Mouse (Mus musculus): Measurements from ENCODE around the gene Tmed6. TPM values are rescaled to one million over a fixed set of nuclear protein-coding genes. Genes with fewer than 3 reads are reported as not detected.
"Not testable (repeated sequence)": the region's sequence is repeated elsewhere in the genome, so short reads cannot be mapped to it uniquely, and the experiment has no call there.

Tmed6 gene
- polyA plus RNA-seq, 1 experiment from 2014 or later, result not detected

GRCm38 (mm10) chr8:107056076-107056972, 9.1 kb downstream of the Tmed6 start, which contains the start of the genes Cog8 and Nip7:
Gene Cog8, minus strand, starts transcription at chr8:107056689.
Gene Nip7, plus strand, starts transcription at chr8:107056877.
- no peaks in the 10 kb centered on the region for H3K27me3 ChIP-seq
- H3K27ac ChIP-seq (replicated peaks), result peak within 1 kb of the TSS; percentile 71
- under 1% methylated on average over 88 of the region's 88 CpGs for WGBS
- H3K4me3 ChIP-seq, result peak within 1 kb of the TSS; percentile 99
- peak within 1 kb of the TSS; percentile 97 for H3K4me2 ChIP-seq (replicated peaks)
- no peaks in the 10 kb centered on the region for H3K9me3 ChIP-seq
- ATAC-seq (ENCODE audit: low FRiP score, low read depth), result peak; percentile 93
- H3K9ac ChIP-seq (replicated peaks), result peak within 1 kb of the TSS; percentile 86
- peaks cover 20% of the 10 kb centered on the region for H3K4me1 ChIP-seq
- peaks cover 44% of the 10 kb centered on the region for H3K36me3 ChIP-seq

GRCm38 (mm10) chr8:107052046-107052445, 13.4 kb downstream of the Tmed6 start:
- Histone ChIP-seq H3K9ac (replicated peaks) (no peak overlapping the region), H3K36me3 (peaks cover 53% of the 10 kb centered on the region), H3K4me1 (peaks cover 30% of the 10 kb centered on the region), H3K27me3 (no peaks in the 10 kb centered on the region), H3K4me2 (replicated peaks) (no peak overlapping the region), H3K9me3 (no peaks in the 10 kb centered on the region), H3K4me3 (no peak overlapping the region), H3K27ac (replicated peaks) (no peak overlapping the region)
- 97% methylated on average over 8 of the region's 8 CpGs for WGBS
- no peak for ATAC-seq (ENCODE audit: low FRiP score, low read depth)

- Histone ChIP-seq H3K4me2 (replicated peaks) (peak overlapping the region; percentile 85), H3K9ac (replicated peaks) (no peak overlapping the region; the same call in 1 of the 2 replicates), H3K27me3 (no peaks in the 10 kb centered on the region), H3K4me1 (peaks cover 19% of the 10 kb centered on the region), H3K9me3 (no peaks in the 10 kb centered on the region), H3K36me3 (peaks cover 78% of the 10 kb centered on the region), H3K4me3 (peak overlapping the region; percentile 86; the same call in 1 of the 2 replicates), H3K27ac (replicated peaks) (0 out of 2 replicates have a peak overlapping the region, but pooled peaks have one; percentile 90)
- no peak for ATAC-seq (ENCODE audit: low FRiP score, low read depth)
- 95% methylated on average over 4 of the region's 4 CpGs for WGBS
Observed at GRCm38 (mm10) chr8:107049480-107049879, 16.0 kb downstream of the Tmed6 start.

- H3K4me1 ChIP-seq, result peaks cover 19% of the 10 kb centered on the region
- H3K27ac ChIP-seq (replicated peaks), result peak within 1 kb of the TSS; percentile 90
- WGBS, result under 1% methylated on average over 87 of the region's 87 CpGs
- ATAC-seq (ENCODE audit: low FRiP score, low read depth), result peak; percentile 81
- no peaks in the 10 kb centered on the region for H3K9me3 ChIP-seq
- H3K4me2 ChIP-seq (replicated peaks), result peak within 1 kb of the TSS; percentile 85
- H3K27me3 ChIP-seq, result no peaks in the 10 kb centered on the region
- peak within 1 kb of the TSS; percentile 87 for H3K9ac ChIP-seq (replicated peaks)
- H3K36me3 ChIP-seq, result peaks cover 81% of the 10 kb centered on the region
- peak within 1 kb of the TSS; percentile 86 for H3K4me3 ChIP-seq
Observed at GRCm38 (mm10) chr8:107048061-107048941, 17.1 kb downstream of the Tmed6 start, which contains the start of gene Pdf. Gene Pdf, minus strand, starts transcription at chr8:107048614.

- Histone ChIP-seq H3K36me3 (peaks cover 81% of the 10 kb centered on the region), H3K9ac (replicated peaks) (no peak overlapping the region), H3K4me3 (no peak overlapping the region), H3K27ac (replicated peaks) (no peak overlapping the region), H3K9me3 (no peaks in the 10 kb centered on the region), H3K4me1 (peaks cover 19% of the 10 kb centered on the region), H3K4me2 (replicated peaks) (peak overlapping the region; percentile 85), H3K27me3 (no peaks in the 10 kb centered on the region)
- no peak for ATAC-seq (ENCODE audit: low FRiP score, low read depth)
- 88% methylated on average over 5 of the region's 5 CpGs for WGBS
Observed at GRCm38 (mm10) chr8:107046976-107047375, 18.5 kb downstream of the Tmed6 start.

- Histone ChIP-seq H3K4me1 (peaks cover 19% of the 10 kb centered on the region), H3K36me3 (peaks cover 78% of the 10 kb centered on the region), H3K9me3 (no peaks in the 10 kb centered on the region), H3K27me3 (no peaks in the 10 kb centered on the region), H3K4me2 (replicated peaks) (no peak overlapping the region), H3K9ac (replicated peaks) (no peak overlapping the region), H3K4me3 (no peak overlapping the region), H3K27ac (replicated peaks) (no peak overlapping the region)
- WGBS, result 93% methylated on average over 6 of the region's 6 CpGs
- no peak for ATAC-seq (ENCODE audit: low FRiP score, low read depth)
Observed at GRCm38 (mm10) chr8:107045478-107045877, 20.0 kb downstream of the Tmed6 start.

- peaks cover 83% of the 10 kb centered on the region for H3K36me3 ChIP-seq
- H3K4me3 ChIP-seq, result no peak overlapping the region
- H3K4me2 ChIP-seq (replicated peaks), result no peak overlapping the region
- H3K27ac ChIP-seq (replicated peaks), result no peak overlapping the region
- no peaks in the 10 kb centered on the region for H3K9me3 ChIP-seq
- 89% methylated on average over 7 of the region's 7 CpGs for WGBS
- no peak overlapping the region for H3K9ac ChIP-seq (replicated peaks)
- no peak for ATAC-seq (ENCODE audit: low FRiP score, low read depth)
- H3K27me3 ChIP-seq, result no peaks in the 10 kb centered on the region
- H3K4me1 ChIP-seq, result no peaks in the 10 kb centered on the region
Observed at GRCm38 (mm10) chr8:107040632-107041031, 24.8 kb downstream of the Tmed6 start.

GRCm38 (mm10) chr8:107036626-107037025, 28.8 kb downstream of the Tmed6 start:
- Histone ChIP-seq H3K9me3 (no peaks in the 10 kb centered on the region), H3K4me1 (peaks cover 16% of the 10 kb centered on the region), H3K9ac (replicated peaks) (no peak overlapping the region), H3K4me2 (replicated peaks) (no peak overlapping the region), H3K27ac (replicated peaks) (no peak overlapping the region), H3K36me3 (peaks cover 43% of the 10 kb centered on the region), H3K27me3 (no peaks in the 10 kb centered on the region), H3K4me3 (no peak overlapping the region)
- ATAC-seq (ENCODE audit: low FRiP score, low read depth), result no peak
- 88% methylated on average over 8 of the region's 8 CpGs for WGBS

- WGBS, result 90% methylated on average over 3 of the region's 3 CpGs
- H3K4me2 ChIP-seq (replicated peaks), result no peak overlapping the region
- no peaks in the 10 kb centered on the region for H3K9me3 ChIP-seq
- H3K4me3 ChIP-seq, result no peak overlapping the region
- peaks cover 36% of the 10 kb centered on the region for H3K36me3 ChIP-seq
- H3K4me1 ChIP-seq, result peaks cover 16% of the 10 kb centered on the region
- ATAC-seq (ENCODE audit: low FRiP score, low read depth), result no peak
- H3K27ac ChIP-seq (replicated peaks), result no peak overlapping the region
- no peaks in the 10 kb centered on the region for H3K27me3 ChIP-seq
- no peak overlapping the region for H3K9ac ChIP-seq (replicated peaks)
Observed at GRCm38 (mm10) chr8:107035641-107036040, 29.8 kb downstream of the Tmed6 start.

GRCm38 (mm10) chr8:107033609-107034008, 31.8 kb downstream of the Tmed6 start:
- H3K27ac ChIP-seq (replicated peaks); H3K4me2 ChIP-seq (replicated peaks); ATAC-seq (ENCODE audit: low FRiP score, low read depth); H3K4me3 ChIP-seq; H3K9ac ChIP-seq (replicated peaks); H3K27me3 ChIP-seq; H3K9me3 ChIP-seq: not testable (repeated sequence)
- WGBS, result 92% methylated on average over 2 of the region's 2 CpGs
- H3K4me1 ChIP-seq, result peaks cover 16% of the 10 kb centered on the region
- peaks cover 16% of the 10 kb centered on the region for H3K36me3 ChIP-seq

- Histone ChIP-seq H3K9me3 (no peaks in the 10 kb centered on the region), H3K36me3 (peaks cover 4% of the 10 kb centered on the region; the same call in 1 of the 2 replicates), H3K4me1 (peaks cover 16% of the 10 kb centered on the region), H3K4me3 (peak overlapping the region; percentile 99), H3K27me3 (no peaks in the 10 kb centered on the region), H3K4me2 (replicated peaks) (peak overlapping the region; percentile 70), H3K9ac (replicated peaks) (peak overlapping the region; percentile 98), H3K27ac (replicated peaks) (peak overlapping the region; percentile 76)
- WGBS, result under 1% methylated on average over 40 of the region's 40 CpGs
- ATAC-seq (ENCODE audit: low FRiP score, low read depth), result no peak; the same call in 1 of the 2 replicates
Observed at GRCm38 (mm10) chr8:107031577-107032090, 33.8 kb downstream of the Tmed6 start.

Measured in midbrain, embryonic 12.5 days (tissue).